Mouse (Mus musculus) megakaryocyte, embryonic 14.5 days (primary cell): Measurements from ENCODE around the gene Ecel1.

Source experiments
- FLI1 ChIP-seq: IDR thresholded peaks from 2 replicates; pipeline ENCODE4 v1.6.1; 2012; ENCODE audit warnings: low read length, inconsistent platforms, mixed read lengths
- GATA1 ChIP-seq: IDR thresholded peaks from 3 replicates; pipeline ENCODE4 v1.6.1; 2012; ENCODE audit warnings: mixed read lengths, low read length, inconsistent platforms, borderline replicate concordance

- TF ChIP-seq GATA1 (no peak), FLI1 (no peak)
Observed at GRCm38 (mm10) chr1:87106536-87106935, 49.8 kb downstream of the Ecel1 start.
